Mouse (Mus musculus) cerebellum, adult (tissue): ENCODE results near the gene Hoxd1.

Experiments
- ATAC-seq: cut with Nextera tagmentation; 2 replicates; pipeline ENCODE4 v1.9.2; 2017; ENCODE audit warnings: mild to moderate bottlenecking, moderate library complexity, mixed read lengths; ENCODE audit not compliant: insufficient number of reproducible peaks, low FRiP score, low TSS enrichment

Hoxd1 gene

GRCm38 (mm10) chr2:74747661-74748141 is 15.1 kb upstream of the Hoxd1 start:
- no peak for ATAC-seq

- no peak for ATAC-seq
Observed at GRCm38 (mm10) chr2:74748436-74748995, 14.3 kb upstream of the Hoxd1 start.

- no peak for ATAC-seq
Observed at GRCm38 (mm10) chr2:74749337-74750121, 13.3 kb upstream of the Hoxd1 start.

- no peak for ATAC-seq
Observed at GRCm38 (mm10) chr2:74750731-74751250, 12.0 kb upstream of the Hoxd1 start.

- no peak for ATAC-seq
Observed at GRCm38 (mm10) chr2:74751861-74752260, 10.9 kb upstream of the Hoxd1 start.

- ATAC-seq, result no peak
Observed at GRCm38 (mm10) chr2:74752431-74753174, 10.2 kb upstream of the Hoxd1 start.

- no peak for ATAC-seq
Observed at GRCm38 (mm10) chr2:74753175-74753523, 9.6 kb upstream of the Hoxd1 start.

- ATAC-seq, result no peak
Observed at GRCm38 (mm10) chr2:74753711-74754110, 9.1 kb upstream of the Hoxd1 start.

- ATAC-seq, result no peak
Observed at GRCm38 (mm10) chr2:74760146-74760545, 2.6 kb upstream of the Hoxd1 start.

- ATAC-seq, result no peak
Observed at GRCm38 (mm10) chr2:74761941-74762340, 839 bp upstream of the Hoxd1 start.

- no peak for ATAC-seq
Observed at GRCm38 (mm10) chr2:74763245-74763735, 510 bp downstream of the Hoxd1 start.

GRCm38 (mm10) chr2:74763976-74764375 is 1.2 kb downstream of the Hoxd1 start:
- no peak for ATAC-seq

- ATAC-seq, result no peak
Observed at GRCm38 (mm10) chr2:74774359-74774758, 11.6 kb downstream of the Hoxd1 start.

- no peak for ATAC-seq
Observed at GRCm38 (mm10) chr2:74777536-74778275, 14.9 kb downstream of the Hoxd1 start.

- ATAC-seq, result no peak
Observed at GRCm38 (mm10) chr2:74781386-74781785, 18.6 kb downstream of the Hoxd1 start.

GRCm38 (mm10) chr2:74795531-74795930 is 32.8 kb downstream of the Hoxd1 start:
- ATAC-seq, result no peak

GRCm38 (mm10) chr2:74808431-74808830 is 45.7 kb downstream of the Hoxd1 start:
- no peak for ATAC-seq
